Mouse (Mus musculus) CD4-positive, CD25-positive, alpha-beta regulatory T cell, adult 2 months (primary cell): ENCODE data around the gene Slc12a8.

Source experiments
- DNase-seq: peaks from one replicate; pipeline ENCODE4 v3.0.0-alpha.2; 2012; ENCODE audit warnings: low read depth, low spot score

Gene Slc12a8

GRCm38 (mm10) chr16:33610466-33610865 lies 93.3 kb downstream of the Slc12a8 start:
- DNase-seq, result no peak

- no peak for DNase-seq
These were observed 94.2 kb downstream of the Slc12a8 start for GRCm38 (mm10) chr16:33611291-33611690.

- no peak for DNase-seq
These were observed 95.1 kb downstream of the Slc12a8 start for GRCm38 (mm10) chr16:33612056-33612770.

- no peak for DNase-seq
These were observed 98.9 kb downstream of the Slc12a8 start for GRCm38 (mm10) chr16:33615986-33616385.

- DNase-seq, result no peak
These were observed 104.7 kb downstream of the Slc12a8 start for GRCm38 (mm10) chr16:33621836-33622235.

GRCm38 (mm10) chr16:33624586-33624985 lies 107.5 kb downstream of the Slc12a8 start:
- DNase-seq, result no peak

GRCm38 (mm10) chr16:33629539-33629938 lies 112.4 kb downstream of the Slc12a8 start:
- no peak for DNase-seq

- no peak for DNase-seq
These were observed 118.9 kb downstream of the Slc12a8 start for GRCm38 (mm10) chr16:33635836-33636595.

- no peak for DNase-seq
These were observed 124.7 kb downstream of the Slc12a8 start for GRCm38 (mm10) chr16:33641779-33642178.

- DNase-seq, result no peak
These were observed 136.0 kb downstream of the Slc12a8 start for GRCm38 (mm10) chr16:33653116-33653515.

- no peak for DNase-seq
These were observed 138.3 kb downstream of the Slc12a8 start for GRCm38 (mm10) chr16:33655443-33655842.

- DNase-seq, result no peak
These were observed 140.1 kb downstream of the Slc12a8 start for GRCm38 (mm10) chr16:33657191-33657590.

GRCm38 (mm10) chr16:33658121-33658520 lies 141.0 kb downstream of the Slc12a8 start:
- DNase-seq, result no peak

GRCm38 (mm10) chr16:33659521-33659920 lies 142.4 kb downstream of the Slc12a8 start:
- DNase-seq, result no peak

GRCm38 (mm10) chr16:33660125-33660524 lies 143.0 kb downstream of the Slc12a8 start:
- no peak for DNase-seq

- no peak for DNase-seq
These were observed 145.7 kb downstream of the Slc12a8 start for GRCm38 (mm10) chr16:33662841-33663240.

GRCm38 (mm10) chr16:33666226-33666625 lies 149.1 kb downstream of the Slc12a8 start:
- DNase-seq, result no peak

- DNase-seq, result no peak
These were observed 149.9 kb downstream of the Slc12a8 start for GRCm38 (mm10) chr16:33666985-33667538.

- no peak for DNase-seq
These were observed 151.3 kb downstream of the Slc12a8 start for GRCm38 (mm10) chr16:33668448-33668847.

GRCm38 (mm10) chr16:33669072-33669471 lies 151.9 kb downstream of the Slc12a8 start:
- DNase-seq, result no peak

- DNase-seq, result no peak
These were observed 153.2 kb downstream of the Slc12a8 start for GRCm38 (mm10) chr16:33670340-33670739.

- no peak for DNase-seq
These were observed 153.8 kb downstream of the Slc12a8 start for GRCm38 (mm10) chr16:33670933-33671332.

GRCm38 (mm10) chr16:33672188-33672587 lies 155.1 kb downstream of the Slc12a8 start:
- DNase-seq, result no peak
